In the genomic region with DNA sequence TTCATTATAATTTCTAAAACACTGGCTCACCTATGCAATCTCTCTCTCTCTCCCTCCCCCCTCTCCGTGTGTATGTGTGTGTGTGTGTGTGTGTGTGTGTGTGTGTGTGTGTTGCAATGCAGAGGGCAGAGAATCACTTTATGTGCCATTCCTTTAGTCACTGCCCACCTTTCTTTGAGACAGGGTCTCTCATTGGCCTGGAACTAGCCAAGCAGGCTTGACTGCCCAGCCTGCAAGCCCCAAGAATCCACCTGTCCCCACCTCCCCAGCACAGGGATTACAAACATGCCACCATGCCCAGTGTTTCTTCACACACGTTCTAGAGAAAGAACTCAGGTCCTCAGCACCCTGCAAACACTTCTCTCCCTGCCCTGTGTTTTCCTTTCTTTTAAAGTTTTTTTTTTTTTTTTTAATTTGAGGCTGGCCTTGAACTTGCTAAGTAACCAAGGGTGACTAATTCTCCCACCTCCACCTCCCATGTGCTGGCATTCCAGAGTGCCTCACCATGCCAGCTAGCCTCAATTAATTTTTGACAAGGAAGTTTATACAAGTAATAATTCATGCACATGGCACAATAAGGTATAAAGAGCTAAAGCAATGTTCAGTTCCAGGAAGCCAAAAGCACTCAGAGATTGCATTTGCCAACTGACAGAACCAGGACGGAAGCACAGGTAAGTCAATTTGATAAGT, we compare ENCODE assay signal across 14 mouse cellular contexts. TPM values are rescaled to one million over a fixed set of nuclear protein-coding genes. Genes with fewer than 3 reads are reported as not detected.
DNase-seq lines count a peak whose midpoint lies in the region; TF ChIP-seq lines count a peak whose summit lies in the region.
"Had no signal": no experiment of that assay in that cellular context is flagged by ENCODE, and none has a peak within 500 bp of the region (broad histone marks: within the 10 kb centered on the region; RNA-seq: fewer than 3 reads in every experiment).

No protein-coding gene starts in this region.

- peak overlapping the region; percentile 62 for H3K4me3 ChIP-seq in gastrocnemius, adult 2 months
- no peak overlapping the region for H3K4me3 ChIP-seq in forebrain, embryonic 10.5 days
- H3K4me3 ChIP-seq: embryonic facial prominence, embryonic 12.5 days; hindbrain, embryonic 10.5 days; limb, embryonic 12.5 days; neural tube, embryonic 12.5 days had no signal

- H3K27ac ChIP-seq in gastrocnemius, adult 2 months: peak overlapping the region; percentile 72
- no peak overlapping the region for H3K27ac ChIP-seq in forebrain, embryonic 10.5 days
- H3K27ac ChIP-seq: embryonic facial prominence, embryonic 12.5 days; hindbrain, embryonic 10.5 days; limb, embryonic 12.5 days; liver, embryonic 14.5 days; neural tube, embryonic 12.5 days had no signal

- H3K27me3 ChIP-seq in forebrain, embryonic 10.5 days (ENCODE audit: poor library complexity, severe bottlenecking): no peaks in the 10 kb centered on the region
- H3K27me3 ChIP-seq: embryonic facial prominence, embryonic 12.5 days; limb, embryonic 12.5 days; neural tube, embryonic 12.5 days had no signal

- peaks cover 16% of the 10 kb centered on the region for H3K36me3 ChIP-seq in forebrain, embryonic 10.5 days (replicated peaks)

- H3K9me3 ChIP-seq in forebrain, embryonic 10.5 days: no peaks in the 10 kb centered on the region
- H3K9me3 ChIP-seq: embryonic facial prominence, embryonic 12.5 days; hindbrain, embryonic 10.5 days; limb, embryonic 12.5 days; neural tube, embryonic 12.5 days had no signal

- 71% methylated on average over 3 of the region's 3 CpGs for WGBS in forebrain, embryonic 10.5 days

- no peak for DNase-seq in gastrocnemius, adult 2 months
- no peak for DNase-seq in gastrocnemius, adult 18-20 months (ENCODE audit: low spot score)
- peak; percentile 15 for DNase-seq in thymus, postnatal 14 days
- DNase-seq in thymus, postnatal 10 days (ENCODE audit: low spot score in 2 of 2): no peak
- peak; percentile 52 for DNase-seq in lung, postnatal 10 days
- DNase-seq in right cerebral cortex, adult 18-20 months: no peak
- DNase-seq in left cerebral cortex, adult 9 months (ENCODE audit: low spot score in 2 of 2): no peak
- no peak for DNase-seq in forebrain, embryonic 10.5 days (ENCODE audit: extremely low spot score, low spot score)
- DNase-seq: cerebellum, adult 11 months had no signal

- 0 out of 2 replicates have a peak, but pooled peaks cover 8% of the 10 kb centered on the region for H3K4me1 ChIP-seq in forebrain, embryonic 10.5 days
- H3K4me1 ChIP-seq: limb, embryonic 12.5 days; neural tube, embryonic 12.5 days had no signal

- TF ChIP-seq CTCF in gastrocnemius, adult 2 months (IDR thresholded peaks at IDR 0.05): no peak

- intact Hi-C loops in gastrocnemius, adult 2 months (cut with DNase I): loop anchor here (5.0 kb wide), 1 partner anchor 53 kb away; no protein-coding TSS in a partner anchor

RNA-seq across cellular contexts. Expression of a gene that starts 0.8 kb away (rescaled TPM):
- 1 to 10 TPM; 5.2 TPM for total RNA-seq in gastrocnemius, adult 2 months (2021)
- 1 to 10 TPM; 5.2 to 5.7 TPM for total RNA-seq in gastrocnemius, adult 18-20 months (2021)
- polyA plus RNA-seq in forebrain, embryonic 10.5 days (2016; fragmentation: Nextera tagmentation; extraction: Ambion mirVana): 0.24 and 0.25 TPM in 2 replicates
- polyA plus RNA-seq: liver, embryonic 14.5 days had no signal

RNA-seq across cellular contexts. Expression of a gene that starts 41.4 kb away (rescaled TPM):
- total RNA-seq in gastrocnemius, adult 2 months (2021): 10 to 100 TPM; 60.3 to 64.2 TPM
- total RNA-seq in gastrocnemius, adult 18-20 months (2021): 10 to 100 TPM; 63.7 to 63.8 TPM
- polyA plus RNA-seq in forebrain, embryonic 10.5 days (2016; fragmentation: Nextera tagmentation; extraction: Ambion mirVana): 71.0 and 73.2 TPM in 2 replicates

RNA-seq across cellular contexts. Expression of a gene that starts 41.6 kb away (rescaled TPM):
- total RNA-seq in gastrocnemius, adult 2 months (2021): 10 to 100 TPM; 16.9 to 19.7 TPM
- total RNA-seq in gastrocnemius, adult 18-20 months (2021): 10 to 100 TPM; 13.2 to 16.1 TPM
- 247 and 254 TPM in 2 replicates for polyA plus RNA-seq in forebrain, embryonic 10.5 days (2016; fragmentation: Nextera tagmentation; extraction: Ambion mirVana)

Comparison
In these comparisons a context has a peak if more than half of its experiments do, and no peak if none do; other contexts are left out.
1. DNase-seq: peak in thymus, postnatal 14 days (single experiment) and lung, postnatal 10 days (single experiment); none in gastrocnemius, adult 2 months (single experiment), gastrocnemius, adult 18-20 months (single experiment), thymus, postnatal 10 days (0 of 2), right cerebral cortex, adult 18-20 months (single experiment), left cerebral cortex, adult 9 months (0 of 2) and forebrain, embryonic 10.5 days (single experiment).